Mouse (Mus musculus): ENCODE results near the gene Dpm3.
A peak's percentile ranks its signal among the peaks of the same experiment; 100 is the strongest.

GRCm38 (mm10) chr3:89266439-89266893, 7.3 kb downstream of the Dpm3 start:
- TF ChIP-seq POLR2A (IDR thresholded peaks at IDR 0.05; ENCODE audit: extremely low read depth, insufficient read depth, low read length) = peak; percentile 95
- TF ChIP-seq CTCF (IDR thresholded peaks at IDR 0.05; ENCODE audit: extremely low read depth, insufficient read depth, low read length) = no peak
